8 mouse cellular contexts compared by ENCODE assay signal in the genomic region with DNA sequence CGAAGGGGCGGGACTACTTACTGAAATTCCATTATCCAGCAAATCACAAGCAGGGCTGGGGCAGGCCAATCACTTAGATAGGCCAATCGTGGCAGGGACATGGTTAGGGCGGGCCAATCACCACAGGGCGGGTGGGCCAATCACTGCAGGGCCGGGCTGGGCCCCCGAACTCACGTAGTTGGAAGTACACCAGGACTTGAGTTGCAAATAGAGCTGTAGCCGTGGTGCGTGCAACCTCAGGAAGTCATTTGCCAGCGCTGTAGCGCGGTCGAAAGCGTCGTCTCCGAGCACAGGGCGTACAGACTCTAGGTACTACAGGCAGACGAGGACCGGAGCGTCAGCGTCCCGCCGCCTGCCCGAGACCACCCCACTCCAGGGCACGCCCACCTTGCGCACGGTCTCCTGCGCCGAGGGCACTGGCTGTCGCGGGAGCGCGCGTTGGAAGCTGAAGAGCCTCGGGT. TPM values are rescaled to one million over a fixed set of nuclear protein-coding genes. Genes with fewer than 3 reads are reported as not detected.
DNase-seq lines count a peak whose midpoint lies in the region; ATAC-seq and TF ChIP-seq lines count a peak whose summit lies in the region.

No protein-coding gene starts in this region.

- peak overlapping the region; percentile 87 for H3K4me2 ChIP-seq in forebrain, embryonic 16.5 days (ENCODE audit: low read length)
- peak overlapping the region; percentile 76 for H3K4me2 ChIP-seq in lung, embryonic 15.5 days

- WGBS in forebrain, embryonic 16.5 days = under 1% methylated on average over 36 of the region's 36 CpGs
- WGBS in lung, embryonic 15.5 days = under 1% methylated on average over 36 of the region's 36 CpGs
- 2% methylated on average over 36 of the region's 36 CpGs for WGBS in thymus, adult 2 months

- ATAC-seq in G1E (ENCODE audit: extremely low read depth, insufficient number of reproducible peaks, low FRiP score, poor library complexity, severe bottlenecking) = no peak
- ATAC-seq in forebrain, embryonic 16.5 days = peak; percentile 96
- peak; percentile 96 for ATAC-seq in lung, embryonic 15.5 days (ENCODE audit: borderline replicate concordance, extremely low read depth, low FRiP score, low TSS enrichment)

- no peak for TF ChIP-seq CTCF in G1E (IDR thresholded peaks at IDR 0.05; ENCODE audit: low read depth, low read length)
- TF ChIP-seq CTCF in layer of hippocampus, adult 2 months (conservative IDR thresholded peaks at IDR 0.05) = no peak
- TF ChIP-seq CTCF in thymus, adult 2 months (IDR thresholded peaks at IDR 0.05; ENCODE audit: borderline replicate concordance, control insufficient read depth, extremely low read depth, insufficient read depth, low read length, poor library complexity) = no peak

- peak overlapping the region; percentile 86 for H3K27ac ChIP-seq in forebrain, embryonic 16.5 days (ENCODE audit: low read length)
- peak overlapping the region; percentile 68 for H3K27ac ChIP-seq in layer of hippocampus, adult 2 months
- H3K27ac ChIP-seq in lung, embryonic 15.5 days = peak overlapping the region; percentile 91
- H3K27ac ChIP-seq in thymus, adult 2 months (ENCODE audit: control insufficient read depth, insufficient read depth, low read length) = no peak overlapping the region

- peak overlapping the region; percentile 65 for H3K9ac ChIP-seq in forebrain, embryonic 16.5 days (replicated peaks; ENCODE audit: low read depth, low read length)
- peak overlapping the region; percentile 44 for H3K9ac ChIP-seq in lung, embryonic 15.5 days

- peak overlapping the region; percentile 33; the same call in 1 of the 2 replicates for H3K4me3 ChIP-seq in G1E (ENCODE audit: low read depth, low read length)
- H3K4me3 ChIP-seq in forebrain, embryonic 16.5 days (replicated peaks; ENCODE audit: low read length) = peak overlapping the region; percentile 63
- peak overlapping the region; percentile 62 for H3K4me3 ChIP-seq in layer of hippocampus, adult 2 months
- peak overlapping the region; percentile 59 for H3K4me3 ChIP-seq in lung, embryonic 15.5 days
- H3K4me3 ChIP-seq in thymus, adult 2 months (ENCODE audit: control insufficient read depth, insufficient read depth, low read length) = peak overlapping the region; percentile 57

- peaks cover 41% of the 10 kb centered on the region for H3K4me1 ChIP-seq in G1E (ENCODE audit: insufficient read depth, low read depth, low read length)
- peaks cover 37% of the 10 kb centered on the region for H3K4me1 ChIP-seq in forebrain, embryonic 16.5 days (replicated peaks; ENCODE audit: control insufficient read depth, insufficient read depth, low read length)
- H3K4me1 ChIP-seq in lung, embryonic 15.5 days = peaks cover 15% of the 10 kb centered on the region
- peaks cover 13% of the 10 kb centered on the region for H3K4me1 ChIP-seq in thymus, adult 2 months (replicated peaks; ENCODE audit: control insufficient read depth, insufficient read depth, low read length)

- TF ChIP-seq POLR2A in thymus, adult 2 months (IDR thresholded peaks at IDR 0.05; ENCODE audit: control insufficient read depth, extremely low read depth, insufficient read depth, low read length, poor library complexity) = peak; percentile 20; the same call in 1 of the 2 replicates

- DNase-seq in G1E (ENCODE audit: low spot score) = no peak
- peak; percentile 89 for DNase-seq in cerebellum, adult 11-12 months
- peak; percentile 80 for DNase-seq in heart, postnatal 25 days (ENCODE audit: low spot score)
- peak; percentile 83 to 88 for DNase-seq in layer of hippocampus, adult 2 months (ENCODE audit: low spot score in 2 of 2)
- DNase-seq in ovary, adult 18-20 months (ENCODE audit: low spot score) = peak; percentile 85
- DNase-seq in thymus, adult 2 months = peak; percentile 69

- peaks cover 42% of the 10 kb centered on the region for H3K27me3 ChIP-seq in G1E (ENCODE audit: insufficient read depth, low read length)
- no peaks in the 10 kb centered on the region for H3K27me3 ChIP-seq in forebrain, embryonic 16.5 days (replicated peaks; ENCODE audit: control insufficient read depth, insufficient read depth, low read length)
- no peaks in the 10 kb centered on the region for H3K27me3 ChIP-seq in lung, embryonic 15.5 days
- no peaks in the 10 kb centered on the region; the same call in 1 of the 2 replicates for H3K27me3 ChIP-seq in thymus, adult 2 months (ENCODE audit: control insufficient read depth, insufficient read depth, low read length)

- no peaks in the 10 kb centered on the region for H3K9me3 ChIP-seq in G1E (replicated peaks)
- no peaks in the 10 kb centered on the region for H3K9me3 ChIP-seq in forebrain, embryonic 16.5 days (ENCODE audit: control insufficient read depth, low read length)
- H3K9me3 ChIP-seq in lung, embryonic 15.5 days = no peaks in the 10 kb centered on the region

- intact Hi-C loops in heart, postnatal 25 days (cut with DNase I) = no loop called here

- peaks cover 4% of the 10 kb centered on the region for H3K36me3 ChIP-seq in G1E (replicated peaks)
- peaks cover 7% of the 10 kb centered on the region for H3K36me3 ChIP-seq in forebrain, embryonic 16.5 days (ENCODE audit: control insufficient read depth, insufficient read depth)
- 0 out of 2 replicates have a peak, but pooled peaks cover 7% of the 10 kb centered on the region for H3K36me3 ChIP-seq in lung, embryonic 15.5 days
- H3K36me3 ChIP-seq in thymus, adult 2 months (ENCODE audit: control insufficient read depth, insufficient read depth, low read length) = no peaks in the 10 kb centered on the region

RNA-seq across cellular contexts. Expression of a gene that starts 4.4 kb away (rescaled TPM):
- 0.53 and 2.4 TPM in 2 replicates for total RNA-seq in G1E (2014; fragmentation: Nextera tagmentation)
- total RNA-seq in G1E (2017) = 0.11 and 0.23 TPM in 2 replicates
- 0.28 and 0.33 TPM in 2 replicates for polyA plus RNA-seq in G1E (2012)
- polyA plus RNA-seq in forebrain, embryonic 16.5 days (2015; fragmentation: Nextera tagmentation; extraction: Ambion mirVana) = 49.1 and 63.9 TPM in 2 replicates
- 1 to 10 TPM; 2.7 to 3.1 TPM for total RNA-seq in heart, postnatal 25 days (2021)
- 100 to 1,000 TPM; 138 to 140 TPM for total RNA-seq in layer of hippocampus, adult 2 months (2021)
- 14.5 and 15.0 TPM in 2 replicates for polyA plus RNA-seq in lung, embryonic 15.5 days (2015; fragmentation: Nextera tagmentation; extraction: Ambion mirVana)
- polyA plus RNA-seq in thymus, adult 2 months (2012; rRNA removed) = 4.4 and 6.8 TPM in 2 replicates

RNA-seq across cellular contexts. Expression of a gene that starts 16.1 kb away (rescaled TPM):
- total RNA-seq in G1E (2014; fragmentation: Nextera tagmentation) (165 and 169 TPM in 2 replicates), G1E (2017) (97.2 and 113 TPM in 2 replicates)
- polyA plus RNA-seq in G1E (2012) = 89.5 and 105 TPM in 2 replicates
- polyA plus RNA-seq in forebrain, embryonic 16.5 days (2015; fragmentation: Nextera tagmentation; extraction: Ambion mirVana) = 646 and 707 TPM in 2 replicates
- total RNA-seq in heart, postnatal 25 days (2021) = 100 to 1,000 TPM; 105 to 111 TPM
- total RNA-seq in layer of hippocampus, adult 2 months (2021) = 100 to 1,000 TPM; 165 to 171 TPM
- polyA plus RNA-seq in lung, embryonic 15.5 days (2015; fragmentation: Nextera tagmentation; extraction: Ambion mirVana) = 545 and 586 TPM in 2 replicates
- polyA plus RNA-seq in thymus, adult 2 months (2012; rRNA removed) = 242 and 260 TPM in 2 replicates

RNA-seq across cellular contexts. Expression of a gene that starts 27.2 kb away (rescaled TPM):
- total RNA-seq in G1E (2014; fragmentation: Nextera tagmentation) (129 and 135 TPM in 2 replicates), G1E (2017) (107 and 135 TPM in 2 replicates)
- polyA plus RNA-seq in G1E (2012) = 65.6 and 87.1 TPM in 2 replicates
- 56.2 and 60.6 TPM in 2 replicates for polyA plus RNA-seq in forebrain, embryonic 16.5 days (2015; fragmentation: Nextera tagmentation; extraction: Ambion mirVana)
- 10 to 100 TPM; 28.3 to 30.9 TPM for total RNA-seq in heart, postnatal 25 days (2021)
- 10 to 100 TPM; 38.4 to 42.7 TPM for total RNA-seq in layer of hippocampus, adult 2 months (2021)
- 88.1 and 92.6 TPM in 2 replicates for polyA plus RNA-seq in lung, embryonic 15.5 days (2015; fragmentation: Nextera tagmentation; extraction: Ambion mirVana)
- polyA plus RNA-seq in thymus, adult 2 months (2012; rRNA removed) = 227 and 277 TPM in 2 replicates

RNA-seq across cellular contexts. Expression of a gene that starts 27.3 kb away (rescaled TPM):
- not detected in 2 replicates for total RNA-seq in G1E (2014; fragmentation: Nextera tagmentation)
- total RNA-seq in G1E (2017) = not detected in 2 replicates
- 0.29 and 0.44 TPM in 2 replicates for polyA plus RNA-seq in G1E (2012)
- polyA plus RNA-seq in forebrain, embryonic 16.5 days (2015; fragmentation: Nextera tagmentation; extraction: Ambion mirVana) = 0.15 TPM in 1 of 2 replicates, not detected in the other
- total RNA-seq in heart, postnatal 25 days (2021) = not detected
- 1 to 10 TPM; 1.3 to 2.0 TPM for total RNA-seq in layer of hippocampus, adult 2 months (2021)
- polyA plus RNA-seq in lung, embryonic 15.5 days (2015; fragmentation: Nextera tagmentation; extraction: Ambion mirVana) = 0.09 and 0.15 TPM in 2 replicates
- polyA plus RNA-seq in thymus, adult 2 months (2012; rRNA removed) = 0.29 and 1.0 TPM in 2 replicates

RNA-seq across cellular contexts. Expression of a gene that starts 28.3 kb away (rescaled TPM):
- total RNA-seq in G1E (2014; fragmentation: Nextera tagmentation) (11.1 and 13.9 TPM in 2 replicates), G1E (2017) (15.6 and 20.4 TPM in 2 replicates)
- 65.9 and 74.6 TPM in 2 replicates for polyA plus RNA-seq in G1E (2012)
- 15.3 and 16.0 TPM in 2 replicates for polyA plus RNA-seq in forebrain, embryonic 16.5 days (2015; fragmentation: Nextera tagmentation; extraction: Ambion mirVana)
- 10 to 100 TPM; 10.2 to 11.2 TPM for total RNA-seq in heart, postnatal 25 days (2021)
- 1 to 10 TPM; 2.5 to 3.7 TPM for total RNA-seq in layer of hippocampus, adult 2 months (2021)
- 66.3 and 66.7 TPM in 2 replicates for polyA plus RNA-seq in lung, embryonic 15.5 days (2015; fragmentation: Nextera tagmentation; extraction: Ambion mirVana)
- 85.6 and 87.4 TPM in 2 replicates for polyA plus RNA-seq in thymus, adult 2 months (2012; rRNA removed)
